Mouse (Mus musculus) cerebellum, adult 8-10 months (tissue): Measurements from ENCODE around the gene Gm6460.
"Not testable (repeated sequence)": the region's sequence is repeated elsewhere in the genome, so short reads cannot be mapped to it uniquely, and the experiment has no call there.

Experiments used
- DNase-seq: peaks from one replicate; pipeline ENCODE4 v3.0.0; 2022

Gm6460 gene

DNA sequence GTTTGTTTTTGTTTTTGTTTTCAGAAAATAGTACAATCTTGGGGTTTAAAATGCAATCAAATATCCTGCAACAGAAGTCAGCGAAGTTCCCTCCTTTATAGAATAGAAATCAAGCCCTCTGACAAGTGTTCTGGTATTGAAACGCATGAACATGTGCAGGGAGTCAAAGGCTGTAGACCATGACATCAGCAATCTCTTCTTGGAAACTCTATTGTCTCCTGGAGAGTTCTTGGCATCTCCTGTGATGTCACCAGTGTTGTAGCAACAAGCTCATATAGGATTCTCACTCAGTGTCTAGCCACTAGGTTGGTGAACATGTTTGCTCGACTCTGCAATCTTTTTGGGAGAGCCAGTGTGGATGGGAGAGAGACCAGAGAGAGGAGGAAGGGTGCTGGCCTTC is at the start of gene Gm6460:
Gene Gm6460 (plus strand): TSS at position 301 of the 400 bp plus-strand sequence.
- DNase-seq, result not testable (repeated sequence)
